In the genomic region with DNA sequence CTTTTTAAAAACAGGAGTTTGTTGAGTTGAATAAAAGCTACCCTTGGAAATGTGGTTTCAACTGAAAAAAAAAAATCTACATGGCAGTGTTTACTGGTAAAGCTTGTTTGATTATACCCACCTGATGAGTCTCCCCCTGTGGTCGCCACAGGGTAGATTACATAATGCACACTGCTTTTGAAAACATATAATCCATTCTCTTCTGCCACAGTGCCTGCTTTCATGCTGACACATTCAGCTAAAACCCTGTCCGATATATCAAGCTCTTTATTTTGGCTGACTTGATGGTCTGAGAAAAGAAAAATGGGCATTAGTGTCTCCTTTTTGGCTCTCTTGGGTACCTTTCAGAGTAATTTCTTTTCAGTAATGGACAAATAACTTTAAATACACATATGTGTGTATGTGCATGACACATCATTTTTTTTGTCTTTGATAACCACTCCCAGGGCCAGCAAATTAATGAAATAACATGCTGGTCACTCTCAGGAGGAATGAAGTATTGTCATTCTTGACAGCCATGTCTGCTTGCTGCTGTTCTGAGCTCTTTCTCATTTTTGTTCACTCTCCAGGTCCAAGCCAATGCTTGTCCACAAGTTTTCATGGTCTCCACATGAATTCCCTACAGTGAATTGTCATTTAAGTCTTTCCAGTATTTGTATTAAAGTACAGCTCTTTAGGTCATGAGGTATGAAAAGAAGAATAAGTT, we compare ENCODE assay signal across 28 mouse cellular contexts.
DNase-seq lines count a peak whose midpoint lies in the region; ATAC-seq and TF ChIP-seq lines count a peak whose summit lies in the region.
"Had no signal": no experiment of that assay in that cellular context is flagged by ENCODE, and none has a peak within 500 bp of the region (broad histone marks: within the 10 kb centered on the region; RNA-seq: fewer than 3 reads in every experiment).

No protein-coding gene starts in this region.

- TF ChIP-seq CTCF in brain, embryonic 14.5 days (IDR thresholded peaks at IDR 0.05; ENCODE audit: borderline replicate concordance, extremely low read depth, insufficient read depth, insufficient read length): no peak

- no peak for DNase-seq in forebrain, embryonic 10.5 days (ENCODE audit: extremely low spot score, low spot score)
- DNase-seq in brain, embryonic 14.5 days (ENCODE audit: low read depth): peak; percentile 61
- peak; percentile 23 for DNase-seq in forebrain, embryonic 14.5 days (ENCODE audit: low spot score)
- DNase-seq in ovary, postnatal 14 days (ENCODE audit: low spot score): no peak
- no peak for DNase-seq in layer of hippocampus, adult 9-11 months
- DNase-seq: adrenal gland, postnatal 10 days; adrenal gland, postnatal 36 days; B cell, adult 2 months; cerebellum, adult 11 months; cerebellum, adult 2 months; cerebellum, adult 9-11 months; cerebellum, postnatal 25 days; gastrocnemius, postnatal 10 days; gastrocnemius, postnatal 36 days; heart, adult 2 months; heart, postnatal 14 days; heart, postnatal 4 days; kidney, adult 11 months had no signal

- no peaks in the 10 kb centered on the region for H3K36me3 ChIP-seq in forebrain, embryonic 12.5 days (replicated peaks)
- no peaks in the 10 kb centered on the region for H3K36me3 ChIP-seq in forebrain, embryonic 10.5 days (replicated peaks)
- no peaks in the 10 kb centered on the region for H3K36me3 ChIP-seq in forebrain, embryonic 14.5 days (ENCODE audit: control insufficient read depth, insufficient read depth, low read length)
- H3K36me3 ChIP-seq: embryonic facial prominence, embryonic 12.5 days; embryonic facial prominence, embryonic 15.5 days; G1E; heart, embryonic 10.5 days; heart, embryonic 13.5 days; intestine, embryonic 15.5 days had no signal

- H3K9ac ChIP-seq in forebrain, embryonic 12.5 days: no peak overlapping the region
- H3K9ac ChIP-seq in forebrain, embryonic 14.5 days (ENCODE audit: low read length): no peak overlapping the region
- H3K9ac ChIP-seq: embryonic facial prominence, embryonic 12.5 days; embryonic facial prominence, embryonic 15.5 days; heart, embryonic 13.5 days; intestine, embryonic 15.5 days had no signal

- no peak overlapping the region for H3K4me2 ChIP-seq in forebrain, embryonic 12.5 days
- H3K4me2 ChIP-seq in forebrain, embryonic 14.5 days (ENCODE audit: low read length): no peak overlapping the region
- H3K4me2 ChIP-seq: embryonic facial prominence, embryonic 12.5 days; embryonic facial prominence, embryonic 15.5 days; heart, embryonic 13.5 days; intestine, embryonic 15.5 days had no signal

- ATAC-seq in forebrain, embryonic 12.5 days (ENCODE audit: low FRiP score): peak; percentile 51; the same call in 1 of the 2 replicates
- ATAC-seq in forebrain, embryonic 14.5 days: peak; percentile 50; the same call in 1 of the 2 replicates
- ATAC-seq: hindbrain, embryonic 16.5 days; intestine, embryonic 15.5 days; Patski had no signal

- TF ChIP-seq POLR2A in brain, embryonic 14.5 days (IDR thresholded peaks at IDR 0.05; ENCODE audit: borderline replicate concordance, extremely low read depth, insufficient read depth, insufficient read length, poor library complexity, severe bottlenecking): no peak

- 10% methylated on average over 2 of the region's 2 CpGs for WGBS in forebrain, embryonic 12.5 days
- 18% methylated on average over 2 of the region's 2 CpGs for WGBS in forebrain, embryonic 10.5 days
- WGBS in forebrain, embryonic 14.5 days: 3% methylated on average over 2 of the region's 2 CpGs

- no peak overlapping the region for H3K4me3 ChIP-seq in forebrain, embryonic 12.5 days (replicated peaks)
- no peak overlapping the region for H3K4me3 ChIP-seq in forebrain, embryonic 10.5 days
- H3K4me3 ChIP-seq in forebrain, embryonic 14.5 days (ENCODE audit: low read depth, low read length): no peak overlapping the region
- H3K4me3 ChIP-seq: embryonic facial prominence, embryonic 12.5 days; embryonic facial prominence, embryonic 15.5 days; heart, adult 2 months; heart, embryonic 10.5 days; heart, embryonic 13.5 days; intestine, embryonic 15.5 days had no signal

- no peak overlapping the region for H3K27ac ChIP-seq in forebrain, embryonic 12.5 days
- no peak overlapping the region for H3K27ac ChIP-seq in forebrain, embryonic 10.5 days
- H3K27ac ChIP-seq in forebrain, embryonic 14.5 days (ENCODE audit: low read depth, low read length): no peak overlapping the region
- H3K27ac ChIP-seq: embryonic facial prominence, embryonic 12.5 days; embryonic facial prominence, embryonic 15.5 days; heart, adult 2 months; heart, embryonic 10.5 days; heart, embryonic 13.5 days; intestine, embryonic 15.5 days had no signal

- no peaks in the 10 kb centered on the region for H3K4me1 ChIP-seq in forebrain, embryonic 12.5 days
- peaks cover 7% of the 10 kb centered on the region for H3K4me1 ChIP-seq in forebrain, embryonic 10.5 days
- no peaks in the 10 kb centered on the region for H3K4me1 ChIP-seq in forebrain, embryonic 14.5 days (ENCODE audit: control insufficient read depth, insufficient read depth, low read length)
- H3K4me1 ChIP-seq: embryonic facial prominence, embryonic 12.5 days; embryonic facial prominence, embryonic 15.5 days; heart, embryonic 10.5 days; heart, embryonic 13.5 days; intestine, embryonic 15.5 days had no signal

- H3K27me3 ChIP-seq in forebrain, embryonic 12.5 days: no peaks in the 10 kb centered on the region
- H3K27me3 ChIP-seq in forebrain, embryonic 10.5 days (ENCODE audit: poor library complexity, severe bottlenecking): peaks cover 10% of the 10 kb centered on the region
- no peaks in the 10 kb centered on the region for H3K27me3 ChIP-seq in forebrain, embryonic 14.5 days (replicated peaks; ENCODE audit: control insufficient read depth, insufficient read depth, low read length)
- H3K27me3 ChIP-seq: CH12.LX; embryonic facial prominence, embryonic 12.5 days; embryonic facial prominence, embryonic 15.5 days; heart, embryonic 13.5 days; intestine, embryonic 15.5 days had no signal

- H3K9me3 ChIP-seq in forebrain, embryonic 12.5 days: no peaks in the 10 kb centered on the region
- no peaks in the 10 kb centered on the region for H3K9me3 ChIP-seq in forebrain, embryonic 10.5 days
- H3K9me3 ChIP-seq in forebrain, embryonic 14.5 days (replicated peaks; ENCODE audit: control insufficient read depth, low read length): no peaks in the 10 kb centered on the region
- H3K9me3 ChIP-seq: embryonic facial prominence, embryonic 12.5 days; embryonic facial prominence, embryonic 15.5 days; heart, embryonic 10.5 days; heart, embryonic 13.5 days; intestine, embryonic 15.5 days had no signal

Comparison
In these comparisons a context has a peak if more than half of its experiments do, and no peak if none do; other contexts are left out.
1. DNase-seq: peak in brain, embryonic 14.5 days (single experiment) and forebrain, embryonic 14.5 days (single experiment); none in forebrain, embryonic 10.5 days (single experiment), ovary, postnatal 14 days (single experiment) and layer of hippocampus, adult 9-11 months (single experiment).